Mouse (Mus musculus) intestine, postnatal 0 days (tissue): ENCODE data around the gene Kmt5c. TPM values are rescaled to one million over a fixed set of nuclear protein-coding genes. Genes with fewer than 3 reads are reported as not detected.

Source experiments
- ATAC-seq: fragments of 200-750 bp; cut with Nextera tagmentation; 2 replicates; pipeline ENCODE4 v1.8.0; 2017; ENCODE audit warnings: mild to moderate bottlenecking, moderate TSS enrichment, moderate library complexity
- H3K27ac ChIP-seq: fragments of 300-500 bp; sonication (generic); 2 replicates; pipeline ENCODE4 v1.5.1; 2014; ENCODE audit warnings: mild to moderate bottlenecking, low read depth, low read length, moderate library complexity
- H3K27me3 ChIP-seq: fragments of 300-500 bp; sonication (generic); replicated peaks from 2 replicates; pipeline ENCODE4 v1.6.1; 2014; ENCODE audit warnings: low read length, mixed read lengths; ENCODE audit not compliant: control insufficient read depth, insufficient read depth
- H3K36me3 ChIP-seq: fragments of 300-500 bp; sonication (generic); 2 replicates; pipeline ENCODE4 v1.6.1; 2014; ENCODE audit warnings: mild to moderate bottlenecking, moderate library complexity; ENCODE audit not compliant: control insufficient read depth, insufficient read depth
- H3K4me1 ChIP-seq: fragments of 300-500 bp; sonication (generic); replicated peaks from 2 replicates; pipeline ENCODE4 v1.6.1; 2014; ENCODE audit warnings: antibody characterized with exemption, low read length, mixed read lengths; ENCODE audit not compliant: control insufficient read depth, insufficient read depth
- H3K4me2 ChIP-seq: fragments of 300-500 bp; sonication (generic); replicated peaks from 2 replicates; pipeline ENCODE4 v1.6.1; 2014; ENCODE audit warnings: low read depth, mild to moderate bottlenecking, moderate library complexity
- H3K4me3 ChIP-seq: fragments of 300-500 bp; sonication (generic); 2 replicates; pipeline ENCODE4 v1.5.1; 2014; ENCODE audit warnings: low read depth, low read length
- H3K9ac ChIP-seq: fragments of 300-500 bp; sonication (generic); 2 replicates; pipeline ENCODE4 v1.6.1; 2014; ENCODE audit warnings: mild to moderate bottlenecking, low read depth, low read length
- H3K9me3 ChIP-seq: fragments of 300-500 bp; sonication (generic); 2 replicates; pipeline ENCODE4 v1.6.1; 2016; ENCODE audit warnings: mixed run types; ENCODE audit not compliant: control insufficient read depth
- CTCF ChIP-seq: sonication (generic); IDR thresholded peaks from 2 replicates; pipeline ENCODE4 v1.5.1; 2016; ENCODE audit warnings: low read depth, mild to moderate bottlenecking, control low read depth, antibody characterized with exemption, moderate library complexity
- WGBS: fragments of 180-500 bp; shearing (Covaris S2); extraction: QIAGEN DNeasy Blood & Tissue Kit; methylation state at CpG from one replicate; pipeline ENCODE4 v1.1.7; 2014; 5-methylcytosine and 5-hydroxymethylcytosine counted together
- polyA plus RNA-seq: library from polyadenylated mRNA; unstranded; fragments of >200 nt; fragmentation: Nextera tagmentation; extraction: Ambion mirVana; gene quantifications from 2 replicates; pipeline ENCODE4 v1.2.1, GENCODE M21; 2015

Gene Kmt5c
- polyA plus RNA-seq, 1 experiment from 2014 or later, result 35.8 TPM

- H3K27me3 ChIP-seq, result no peaks in the 10 kb centered on the region
Measured at GRCm38 (mm10) chr7:4741672-4742481, 2.0 kb downstream of the Kmt5c start.

GRCm38 (mm10) chr7:4742482-4742819, 2.5 kb downstream of the Kmt5c start:
- WGBS, result 84% methylated on average over 6 of the region's 6 CpGs
- no peaks in the 10 kb centered on the region for H3K9me3 ChIP-seq
- no peak overlapping the region for H3K27ac ChIP-seq
- ATAC-seq, result no peak
- no peak overlapping the region for H3K4me2 ChIP-seq
- no peak overlapping the region for H3K9ac ChIP-seq
- H3K36me3 ChIP-seq, result peaks cover 36% of the 10 kb centered on the region
- TF ChIP-seq CTCF, result no peak
- no peaks in the 10 kb centered on the region for H3K27me3 ChIP-seq
- H3K4me3 ChIP-seq, result no peak overlapping the region
- H3K4me1 ChIP-seq, result 0 out of 2 replicates have a peak, but pooled peaks cover 7% of the 10 kb centered on the region

More at GRCm38 (mm10) chr7:4741672-4742481, 2.0 kb downstream of the Kmt5c start:
- 0 out of 2 replicates have a peak, but pooled peaks cover 7% of the 10 kb centered on the region for H3K4me1 ChIP-seq
- no peaks in the 10 kb centered on the region for H3K9me3 ChIP-seq
- no peak overlapping the region; the same call in 1 of the 2 replicates for H3K4me3 ChIP-seq
- H3K36me3 ChIP-seq, result peaks cover 32% of the 10 kb centered on the region
- peak overlapping the region; percentile 65 for H3K4me2 ChIP-seq
- H3K27ac ChIP-seq, result peak overlapping the region; percentile 72; the same call in 1 of the 2 replicates
- 75% methylated on average over 21 of the region's 21 CpGs for WGBS
- no peak overlapping the region for H3K9ac ChIP-seq
- no peak for TF ChIP-seq CTCF
- no peak for ATAC-seq

DNA sequence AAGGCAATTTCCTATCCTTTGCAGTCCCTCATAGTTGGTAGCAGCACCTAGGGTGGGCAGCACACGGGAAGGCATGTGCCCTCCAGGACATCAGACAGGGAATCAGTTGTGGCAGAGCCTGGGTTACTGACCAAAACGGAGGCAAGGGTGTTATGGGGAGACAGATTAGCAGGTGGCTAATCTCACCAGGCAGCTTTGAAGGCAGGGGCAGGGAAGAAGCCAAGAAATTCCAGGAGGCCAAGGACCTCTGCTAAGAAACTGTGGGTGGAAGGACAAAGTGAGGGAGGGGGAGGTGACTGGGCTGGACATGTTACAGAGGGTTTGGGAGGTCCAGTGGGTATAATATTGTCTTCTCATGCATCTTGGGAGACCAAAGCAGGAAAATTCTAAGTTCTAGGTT, 3.4 kb downstream of the Kmt5c start:
- ATAC-seq, result no peak
- Histone ChIP-seq H3K4me3 (no peak overlapping the region), H3K27ac (no peak overlapping the region), H3K9ac (no peak overlapping the region), H3K36me3 (peaks cover 36% of the 10 kb centered on the region), H3K4me1 (0 out of 2 replicates have a peak, but pooled peaks cover 7% of the 10 kb centered on the region), H3K4me2 (no peak overlapping the region), H3K9me3 (no peaks in the 10 kb centered on the region), H3K27me3 (no peaks in the 10 kb centered on the region)
- no peak for TF ChIP-seq CTCF
- 69% methylated on average over 2 of the region's 2 CpGs for WGBS

- TF ChIP-seq CTCF, result no peak
- 0 out of 2 replicates have a peak, but pooled peaks cover 4% of the 10 kb centered on the region for H3K4me1 ChIP-seq
- no peak overlapping the region for H3K4me2 ChIP-seq
- H3K27me3 ChIP-seq, result no peaks in the 10 kb centered on the region
- no peaks in the 10 kb centered on the region for H3K9me3 ChIP-seq
- no peak for ATAC-seq
- no peak overlapping the region for H3K4me3 ChIP-seq
- no peak overlapping the region for H3K27ac ChIP-seq
- 94% methylated on average over 6 of the region's 6 CpGs for WGBS
- H3K9ac ChIP-seq, result no peak overlapping the region
- peaks cover 36% of the 10 kb centered on the region for H3K36me3 ChIP-seq
Measured at GRCm38 (mm10) chr7:4744886-4745285, 5.0 kb downstream of the Kmt5c start.

DNA sequence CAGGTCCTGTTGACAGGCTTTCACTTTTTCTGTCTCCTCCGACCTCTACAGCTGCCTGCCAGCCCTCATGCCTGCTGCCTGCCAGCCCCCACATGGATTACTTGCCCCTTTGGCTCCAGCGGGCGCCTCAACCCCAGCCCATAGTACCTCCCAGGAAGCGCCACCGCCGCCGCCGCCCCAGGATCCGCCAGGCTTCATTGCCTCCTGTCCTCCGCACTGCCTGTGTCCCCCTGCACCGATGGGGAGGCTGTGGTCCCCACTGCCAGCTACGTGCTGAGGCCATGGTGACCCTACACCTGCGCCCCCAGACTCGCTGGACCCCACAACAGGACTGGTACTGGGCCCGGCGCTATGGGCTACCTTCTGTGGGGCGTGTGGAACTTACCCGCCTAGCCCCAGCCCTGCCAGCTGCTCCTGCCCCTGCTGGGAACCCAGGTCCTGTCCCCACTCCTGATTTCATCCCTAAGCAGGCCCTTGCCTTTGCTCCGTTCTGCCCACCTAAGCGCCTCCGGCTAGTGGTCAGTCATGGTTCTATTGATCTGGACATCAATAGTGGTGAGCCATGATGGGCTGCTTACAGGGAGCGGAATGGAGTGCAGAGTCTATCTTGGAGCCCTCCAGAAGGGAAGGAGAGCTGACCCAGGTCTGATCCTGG, 6.5 kb downstream of the Kmt5c start:
- no peak for ATAC-seq
- Histone ChIP-seq H3K4me1 (no peaks in the 10 kb centered on the region), H3K27ac (no peak overlapping the region), H3K9ac (no peak overlapping the region), H3K4me3 (no peak overlapping the region), H3K36me3 (peaks cover 36% of the 10 kb centered on the region), H3K27me3 (no peaks in the 10 kb centered on the region), H3K9me3 (no peaks in the 10 kb centered on the region), H3K4me2 (no peak overlapping the region)
- no peak for TF ChIP-seq CTCF
- WGBS, result 92% methylated on average over 22 of the region's 22 CpGs

GRCm38 (mm10) chr7:4747156-4747899, 7.4 kb downstream of the Kmt5c start:
- no peaks in the 10 kb centered on the region for H3K27me3 ChIP-seq
- H3K4me2 ChIP-seq, result no peak overlapping the region
- 74% methylated on average over 9 of the region's 9 CpGs for WGBS
- H3K4me3 ChIP-seq, result no peak overlapping the region
- no peak for ATAC-seq
- no peak overlapping the region for H3K27ac ChIP-seq
- no peaks in the 10 kb centered on the region for H3K9me3 ChIP-seq
- no peak for TF ChIP-seq CTCF
- no peaks in the 10 kb centered on the region for H3K4me1 ChIP-seq
- H3K9ac ChIP-seq, result no peak overlapping the region
- peaks cover 36% of the 10 kb centered on the region for H3K36me3 ChIP-seq
